Mouse (Mus musculus) heart, embryonic 14.5 days (tissue): ENCODE measurements around the gene Atp6v1f. TPM values are rescaled to one million over a fixed set of nuclear protein-coding genes. Genes with fewer than 3 reads are reported as not detected.

Source experiments
- ATAC-seq: fragments of 200-750 bp; cut with Nextera tagmentation; 2 replicates; pipeline ENCODE4 v1.8.0; 2017; ENCODE audit warnings: low read depth, moderate TSS enrichment; ENCODE audit not compliant: insufficient number of reproducible peaks, insufficient read depth, low FRiP score
- H3K27ac ChIP-seq, 2 experiments: fragments of 200-500 bp in 1 of 2; fragments of 300-500 bp in 1 of 2; sonication (generic) in 1 of 2; replicated peaks in 1 of 2; 2 replicates each; pipeline ENCODE4 v1.5.1; 2012 to 2014; ENCODE audit warnings: low read depth in 2 of 2, low read length in 2 of 2, control low read depth in 1 of 2, mild to moderate bottlenecking in 1 of 2, mixed read lengths in 1 of 2; ENCODE audit not compliant: control insufficient read depth in 1 of 2, insufficient read depth in 1 of 2
- H3K27me3 ChIP-seq: fragments of 300-500 bp; sonication (generic); 2 replicates; pipeline ENCODE4 v1.6.1; 2014; ENCODE audit warnings: mild to moderate bottlenecking, low read length, control low read depth; ENCODE audit not compliant: control insufficient read depth, insufficient read depth
- H3K36me3 ChIP-seq: fragments of 300-500 bp; sonication (generic); 2 replicates; pipeline ENCODE4 v1.6.1; 2014; ENCODE audit warnings: mild to moderate bottlenecking, control low read depth, low read length, mixed read lengths; ENCODE audit not compliant: control insufficient read depth, insufficient read depth
- H3K4me1 ChIP-seq, 2 experiments: fragments of 200-500 bp in 1 of 2; fragments of 300-500 bp in 1 of 2; sonication (generic) in 1 of 2; 2 replicates each; pipeline ENCODE4 v1.6.1; 2012 to 2014; ENCODE audit warnings: low read length in 2 of 2, control low read depth in 1 of 2, mixed read lengths in 1 of 2; ENCODE audit not compliant: control insufficient read depth in 2 of 2, insufficient read depth in 2 of 2
- H3K4me2 ChIP-seq: fragments of 300-500 bp; sonication (generic); 2 replicates; pipeline ENCODE4 v1.6.1; 2014; ENCODE audit warnings: mild to moderate bottlenecking, low read length
- H3K4me3 ChIP-seq, 2 experiments: fragments of 200-500 bp in 1 of 2; fragments of 300-500 bp in 1 of 2; sonication (generic) in 1 of 2; 2 replicates each; pipeline ENCODE4 v1.5.1; 2012 to 2014; ENCODE audit warnings: low read length in 2 of 2, mild to moderate bottlenecking in 2 of 2, control low read depth in 1 of 2, low read depth in 1 of 2, moderate library complexity in 1 of 2; ENCODE audit not compliant: control insufficient read depth in 1 of 2, insufficient read depth in 1 of 2
- H3K9ac ChIP-seq: fragments of 300-500 bp; sonication (generic); 2 replicates; pipeline ENCODE4 v1.6.1; 2014; ENCODE audit warnings: mild to moderate bottlenecking, low read length
- H3K9me3 ChIP-seq: fragments of 300-500 bp; sonication (generic); 2 replicates; pipeline ENCODE4 v1.6.1; 2016; ENCODE audit warnings: low read length, control low read depth; ENCODE audit not compliant: control insufficient read depth
- WGBS: fragments of 180-500 bp; shearing (Covaris S2); extraction: QIAGEN DNeasy Blood & Tissue Kit; methylation state at CpG from one replicate; pipeline ENCODE4 v1.1.7; 2014; 5-methylcytosine and 5-hydroxymethylcytosine counted together
- polyA plus RNA-seq: library from polyadenylated mRNA; unstranded; fragments of >200 nt; fragmentation: Nextera tagmentation; extraction: Ambion mirVana; gene quantifications from 2 replicates; pipeline ENCODE4 v1.2.1, GENCODE M21; 2014

The Atp6v1f gene
- polyA plus RNA-seq, 1 experiment from 2014 or later: 250 TPM

- WGBS: 63% methylated on average over 3 of the region's 3 CpGs
- Histone ChIP-seq H3K27ac (no peak overlapping the region), H3K4me2 (no peak overlapping the region), H3K36me3 (peaks cover 36% of the 10 kb centered on the region), H3K4me3 (no peak overlapping the region), H3K9me3 (no peaks in the 10 kb centered on the region), H3K27me3 (no peaks in the 10 kb centered on the region), H3K4me1 (peaks cover 1 to 2% of the 10 kb centered on the region in 2 experiments; a peak in 2 of 4 replicates), H3K9ac (no peak overlapping the region)
- ATAC-seq: no peak
Measured at GRCm38 (mm10) chr6:29463388-29463787, 4.1 kb upstream of the Atp6v1f start.

GRCm38 (mm10) chr6:29468851-29469250 lies 1.3 kb downstream of the Atp6v1f start:
- ATAC-seq: no peak
- H3K27ac ChIP-seq: no peak overlapping the region

GRCm38 (mm10) chr6:29471137-29471536 lies 3.6 kb downstream of the Atp6v1f start, which contains the start of gene Atp6v1fnb:
Gene Atp6v1fnb (plus strand): TSS chr6:29471437.
- Histone ChIP-seq H3K4me3 (no peak within 1 kb of the TSS), H3K4me2 (no peak within 1 kb of the TSS), H3K9me3 (no peaks in the 10 kb centered on the region), H3K36me3 (peaks cover 21% of the 10 kb centered on the region), H3K4me1 (peaks cover 9 to 11% of the 10 kb centered on the region in 2 experiments; a peak in 3 of 4 replicates), H3K9ac (no peak within 1 kb of the TSS), H3K27me3 (no peaks in the 10 kb centered on the region), H3K27ac (no peak within 1 kb of the TSS)
- no peak for ATAC-seq
- 91% methylated on average over 4 of the region's 4 CpGs for WGBS

More at GRCm38 (mm10) chr6:29468851-29469250, 1.3 kb downstream of the Atp6v1f start:
- Histone ChIP-seq H3K4me1 (peaks cover 3 to 4% of the 10 kb centered on the region in 2 experiments; a peak in 3 of 4 replicates), H3K9ac (no peak overlapping the region), H3K27me3 (no peaks in the 10 kb centered on the region), H3K4me2 (peak overlapping the region; percentile 87), H3K4me3 (peak overlapping the region in 1 of 2 experiments; percentile 53; a peak in 1 of 4 replicates), H3K9me3 (no peaks in the 10 kb centered on the region), H3K36me3 (peaks cover 21% of the 10 kb centered on the region)
- WGBS: 90% methylated on average over 3 of the region's 3 CpGs

GRCm38 (mm10) chr6:29473941-29474691 lies 6.6 kb downstream of the Atp6v1f start:
- Histone ChIP-seq H3K4me3 (peak overlapping the region; percentile 45 to 50), H3K9ac (peak overlapping the region; percentile 72), H3K27me3 (no peaks in the 10 kb centered on the region), H3K27ac (peak overlapping the region; percentile 4 to 48; a peak in 1 of 4 replicates), H3K36me3 (peaks cover 21% of the 10 kb centered on the region), H3K4me2 (peak overlapping the region; percentile 88), H3K9me3 (no peaks in the 10 kb centered on the region), H3K4me1 (peaks cover 7 to 9% of the 10 kb centered on the region in 2 experiments; a peak in 3 of 4 replicates)
- ATAC-seq: peak; percentile 89
- WGBS: 4% methylated on average over 33 of the region's 33 CpGs

- Histone ChIP-seq H3K27me3 (no peaks in the 10 kb centered on the region), H3K36me3 (peaks cover 19% of the 10 kb centered on the region), H3K4me3 (no peak overlapping the region; a peak in 1 of 4 replicates), H3K9ac (no peak overlapping the region), H3K4me1 (peaks cover 7 to 9% of the 10 kb centered on the region in 2 experiments; a peak in 3 of 4 replicates), H3K27ac (0 out of 4 replicates have a peak overlapping the region, but pooled peaks of 1 of the 2 experiments have one; percentile 48), H3K9me3 (no peaks in the 10 kb centered on the region), H3K4me2 (peak overlapping the region; percentile 88)
- ATAC-seq: no peak
- 57% methylated on average over 2 of the region's 2 CpGs for WGBS
Measured at GRCm38 (mm10) chr6:29474736-29475135, 7.2 kb downstream of the Atp6v1f start.

GRCm38 (mm10) chr6:29482691-29483090 lies 15.2 kb downstream of the Atp6v1f start:
- Histone ChIP-seq H3K9me3 (no peaks in the 10 kb centered on the region), H3K4me1 (peaks cover 2 to 3% of the 10 kb centered on the region in 2 experiments; a peak in 2 of 4 replicates), H3K27me3 (no peaks in the 10 kb centered on the region; the same call in 1 of the 2 replicates), H3K9ac (no peak overlapping the region), H3K4me3 (no peak overlapping the region), H3K4me2 (no peak overlapping the region), H3K27ac (no peak overlapping the region), H3K36me3 (no peaks in the 10 kb centered on the region)
- no peak for ATAC-seq
- WGBS: 91% methylated on average over 13 of the region's 13 CpGs

- 7% methylated on average over 26 of the region's 26 CpGs for WGBS
- peak overlapping the region; percentile 62 for H3K9ac ChIP-seq
Measured at GRCm38 (mm10) chr6:29484716-29485559, 17.4 kb downstream of the Atp6v1f start.

More at GRCm38 (mm10) chr6:29484716-29485559, 17.4 kb downstream of the Atp6v1f start:
- Histone ChIP-seq H3K4me2 (peak overlapping the region; percentile 90), H3K36me3 (no peaks in the 10 kb centered on the region), H3K4me1 (peaks cover 2 to 3% of the 10 kb centered on the region in 2 experiments; a peak in 2 of 4 replicates), H3K27ac (no peak overlapping the region), H3K4me3 (peak overlapping the region; percentile 47 to 48), H3K9me3 (no peaks in the 10 kb centered on the region), H3K27me3 (no peaks in the 10 kb centered on the region; the same call in 1 of the 2 replicates)
- ATAC-seq: peak; percentile 68
